ENCODE assay signal across 19 mouse cellular contexts in the genomic region with DNA sequence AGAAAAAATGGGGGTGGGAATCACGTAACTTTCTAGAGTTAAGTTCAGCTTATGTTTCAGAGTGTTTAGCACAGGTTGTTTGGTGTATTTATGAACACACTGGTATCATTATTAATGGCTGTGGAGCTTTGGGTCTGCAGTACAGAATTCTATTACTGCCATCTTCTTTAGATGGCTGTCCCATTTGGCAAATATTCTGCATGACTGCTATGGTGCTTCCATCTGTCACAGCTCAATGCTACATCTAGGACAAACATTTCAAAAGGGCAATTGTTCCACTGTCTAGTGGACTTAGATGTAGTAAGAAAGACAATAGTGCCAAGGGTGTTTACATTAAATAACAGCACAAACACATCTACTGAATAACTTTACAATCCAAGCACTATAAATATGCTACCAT.
"Had no signal": no experiment of that assay in that cellular context is flagged by ENCODE, and none has a peak within 500 bp of the region (broad histone marks: within the 10 kb centered on the region; RNA-seq: fewer than 3 reads in every experiment).

No protein-coding gene starts in this region.

- H3K4me1 ChIP-seq: limb, embryonic 10.5 days; limb, embryonic 13.5 days; liver, embryonic 13.5 days; midbrain, embryonic 12.5 days; midbrain, embryonic 15.5 days; neural tube, embryonic 12.5 days; neural tube, embryonic 15.5 days had no signal

- H3K4me2 ChIP-seq: limb, embryonic 13.5 days; liver, embryonic 13.5 days; midbrain, embryonic 12.5 days; midbrain, embryonic 15.5 days; neural tube, embryonic 12.5 days; neural tube, embryonic 15.5 days had no signal

- H3K27me3 ChIP-seq: limb, embryonic 13.5 days; liver, embryonic 13.5 days; midbrain, embryonic 12.5 days; midbrain, embryonic 15.5 days; neural tube, embryonic 12.5 days; neural tube, embryonic 15.5 days had no signal

- DNase-seq: kidney, adult 9 months; kidney, postnatal 14 days; layer of hippocampus, adult 9-11 months; liver; liver, embryonic 13.5 days; lung, adult 2 months; lung, postnatal 14 days; lung, postnatal 4 days; right cerebral cortex, postnatal 14 days; right cerebral cortex, postnatal 4 days; thymus, postnatal 25 days had no signal

- H3K27ac ChIP-seq: layer of hippocampus, adult 2 months; limb, embryonic 10.5 days; limb, embryonic 13.5 days; liver, embryonic 13.5 days; midbrain, embryonic 12.5 days; midbrain, embryonic 15.5 days; neural tube, embryonic 12.5 days; neural tube, embryonic 15.5 days; stomach, postnatal 0 days had no signal

- ATAC-seq: midbrain, embryonic 15.5 days had no signal

- H3K4me3 ChIP-seq: layer of hippocampus, adult 2 months; limb, embryonic 10.5 days; limb, embryonic 13.5 days; liver, embryonic 13.5 days; midbrain, embryonic 12.5 days; midbrain, embryonic 15.5 days; neural tube, embryonic 12.5 days; neural tube, embryonic 15.5 days had no signal

- H3K9ac ChIP-seq: limb, embryonic 13.5 days; liver, embryonic 13.5 days; midbrain, embryonic 12.5 days; midbrain, embryonic 15.5 days; neural tube, embryonic 12.5 days; neural tube, embryonic 15.5 days had no signal

- H3K36me3 ChIP-seq: limb, embryonic 10.5 days; limb, embryonic 13.5 days; liver, embryonic 13.5 days; midbrain, embryonic 12.5 days; midbrain, embryonic 15.5 days; neural tube, embryonic 12.5 days; neural tube, embryonic 15.5 days had no signal

- H3K9me3 ChIP-seq: limb, embryonic 10.5 days; limb, embryonic 13.5 days; liver, embryonic 13.5 days; midbrain, embryonic 12.5 days; midbrain, embryonic 15.5 days; neural tube, embryonic 12.5 days; neural tube, embryonic 15.5 days had no signal
